Mouse (Mus musculus) erythroblast, embryonic 14.5 days (primary cell): ENCODE measurements around the gene Tshz2. TPM values are rescaled to one million over a fixed set of nuclear protein-coding genes. Genes with fewer than 3 reads are reported as not detected.

ENCODE experiments used
- H3K27me3 ChIP-seq: 2 replicates; pipeline ENCODE4 v1.6.1; 2012; ENCODE audit warnings: inconsistent platforms; ENCODE audit not compliant: control insufficient read depth
- H3K36me3 ChIP-seq: 2 replicates; pipeline ENCODE4 v1.6.1; 2012; ENCODE audit warnings: mild to moderate bottlenecking, inconsistent platforms; ENCODE audit not compliant: control insufficient read depth
- H3K4me1 ChIP-seq: 2 replicates; pipeline ENCODE4 v1.6.1; 2012; ENCODE audit warnings: inconsistent platforms; ENCODE audit not compliant: control insufficient read depth
- H3K4me3 ChIP-seq: replicated peaks from 2 replicates; pipeline ENCODE3; 2012; ENCODE audit warnings: moderate library complexity, mild to moderate bottlenecking, inconsistent platforms
- H3K9me3 ChIP-seq: 2 replicates; pipeline ENCODE4 v1.6.1; 2012; ENCODE audit warnings: low read length, inconsistent platforms, mixed read lengths; ENCODE audit not compliant: control insufficient read depth
- GATA1 ChIP-seq: IDR thresholded peaks from 2 replicates; pipeline ENCODE4 v1.6.1; 2012; ENCODE audit warnings: low read length, inconsistent platforms, mixed read lengths
- TAL1 ChIP-seq: IDR thresholded peaks from 3 replicates; pipeline ENCODE4 v1.6.1; 2012; ENCODE audit warnings: low read length, inconsistent platforms, mixed read lengths
- polyA plus RNA-seq: library from polyadenylated mRNA; stranded (reverse); fragments of >175 nt; gene quantifications from 2 replicates; pipeline ENCODE4 v1.2.3, GENCODE M21; 2012

Tshz2 gene
- polyA plus RNA-seq, 1 experiment: not detected

DNA sequence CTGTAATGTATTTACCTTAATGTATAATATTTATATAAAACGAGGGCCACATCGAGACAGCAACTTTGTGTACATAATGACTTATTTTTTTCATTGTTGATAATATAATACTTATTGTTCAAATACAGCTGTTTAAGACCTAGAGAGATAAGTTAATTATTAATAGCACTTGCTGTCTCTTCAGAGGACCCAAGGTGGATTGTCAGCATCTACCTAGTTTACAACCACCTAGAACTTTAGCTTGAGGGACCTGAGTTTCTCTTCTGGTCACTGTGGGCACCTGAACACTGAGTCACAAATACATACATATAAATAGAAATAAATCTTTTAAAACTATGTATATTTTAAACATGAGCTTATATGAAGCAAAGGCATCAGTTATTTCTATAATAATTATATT is 110.0 kb downstream of the Tshz2 start:
- Histone ChIP-seq H3K9me3 (peaks cover 16% of the 10 kb centered on the region), H3K4me3 (no peak overlapping the region), H3K36me3 (no peaks in the 10 kb centered on the region), H3K27me3 (no peaks in the 10 kb centered on the region), H3K4me1 (no peaks in the 10 kb centered on the region; the same call in 1 of the 2 replicates)
- TF ChIP-seq GATA1 (no peak), TAL1 (no peak)

DNA sequence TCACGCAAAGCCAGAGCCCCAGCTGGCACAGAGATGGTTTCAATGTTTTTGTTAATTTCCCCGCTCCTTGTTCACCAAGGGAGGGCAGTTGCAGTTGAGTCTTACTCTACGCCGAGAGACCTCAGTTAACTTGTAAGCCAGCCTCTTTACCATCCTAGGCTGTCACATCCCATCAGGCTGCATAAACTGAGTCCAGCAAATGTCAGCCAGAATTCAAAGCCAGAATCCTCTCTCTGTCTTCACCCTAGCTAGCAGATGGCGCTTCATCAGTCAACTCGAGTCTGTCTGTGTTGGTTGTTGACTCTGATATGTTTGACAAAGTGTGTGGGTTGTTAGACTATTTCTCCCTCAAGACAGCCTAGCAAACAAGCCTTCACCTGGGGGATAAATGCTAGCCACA is 110.5 kb downstream of the Tshz2 start:
- no peaks in the 10 kb centered on the region for H3K36me3 ChIP-seq
- TF ChIP-seq GATA1 (no peak), TAL1 (no peak)
- H3K9me3 ChIP-seq: peaks cover 17% of the 10 kb centered on the region
- no peak overlapping the region for H3K4me3 ChIP-seq
- H3K27me3 ChIP-seq: no peaks in the 10 kb centered on the region
- no peaks in the 10 kb centered on the region; the same call in 1 of the 2 replicates for H3K4me1 ChIP-seq

- TF ChIP-seq TAL1: no peak
- TF ChIP-seq GATA1: no peak
- Histone ChIP-seq H3K9me3 (peaks cover 17% of the 10 kb centered on the region), H3K36me3 (no peaks in the 10 kb centered on the region), H3K27me3 (no peaks in the 10 kb centered on the region), H3K4me1 (no peaks in the 10 kb centered on the region; the same call in 1 of the 2 replicates), H3K4me3 (no peak overlapping the region)
These were observed 111.1 kb downstream of the Tshz2 start for GRCm38 (mm10) chr2:169743910-169744309.

GRCm38 (mm10) chr2:169747114-169747642 is 114.4 kb downstream of the Tshz2 start:
- TF ChIP-seq TAL1 (no peak), GATA1 (no peak)
- H3K4me1 ChIP-seq: no peaks in the 10 kb centered on the region; the same call in 1 of the 2 replicates
- H3K4me3 ChIP-seq: no peak overlapping the region
- H3K27me3 ChIP-seq: no peaks in the 10 kb centered on the region
- peaks cover 10% of the 10 kb centered on the region; the same call in 1 of the 2 replicates for H3K9me3 ChIP-seq
- no peaks in the 10 kb centered on the region for H3K36me3 ChIP-seq

GRCm38 (mm10) chr2:169749331-169749945 is 116.6 kb downstream of the Tshz2 start:
- Histone ChIP-seq H3K27me3 (no peaks in the 10 kb centered on the region), H3K4me3 (no peak overlapping the region), H3K9me3 (peaks cover 21% of the 10 kb centered on the region), H3K36me3 (no peaks in the 10 kb centered on the region), H3K4me1 (no peaks in the 10 kb centered on the region; the same call in 1 of the 2 replicates)
- no peak for TF ChIP-seq GATA1
- TF ChIP-seq TAL1: no peak

GRCm38 (mm10) chr2:169750574-169751491 is 118.0 kb downstream of the Tshz2 start:
- TF ChIP-seq TAL1 (no peak), GATA1 (no peak)
- Histone ChIP-seq H3K4me1 (no peaks in the 10 kb centered on the region; the same call in 1 of the 2 replicates), H3K36me3 (no peaks in the 10 kb centered on the region), H3K4me3 (no peak overlapping the region), H3K9me3 (peaks cover 24% of the 10 kb centered on the region), H3K27me3 (no peaks in the 10 kb centered on the region)

DNA sequence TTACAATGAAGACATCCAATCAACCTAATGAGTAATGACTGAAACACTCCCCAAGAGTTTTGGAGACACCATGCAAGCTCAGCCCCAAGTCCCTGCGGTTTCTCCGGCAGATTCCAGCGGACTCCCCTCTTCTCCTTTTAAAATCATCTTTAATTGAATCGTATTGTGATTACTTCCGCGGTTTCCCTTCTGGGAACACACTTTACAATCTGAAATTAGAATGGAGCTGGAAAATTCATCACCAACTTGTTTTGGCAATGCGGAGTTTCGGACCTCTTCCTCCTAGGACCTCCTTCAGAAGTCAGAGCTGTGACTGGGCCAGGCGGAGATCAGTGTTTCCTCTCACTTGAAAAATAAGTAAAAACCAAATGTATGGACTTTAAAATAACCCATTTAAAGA is 119.3 kb downstream of the Tshz2 start:
- TF ChIP-seq GATA1 (no peak), TAL1 (no peak)
- Histone ChIP-seq H3K27me3 (no peaks in the 10 kb centered on the region), H3K9me3 (peaks cover 22% of the 10 kb centered on the region)

DNA sequence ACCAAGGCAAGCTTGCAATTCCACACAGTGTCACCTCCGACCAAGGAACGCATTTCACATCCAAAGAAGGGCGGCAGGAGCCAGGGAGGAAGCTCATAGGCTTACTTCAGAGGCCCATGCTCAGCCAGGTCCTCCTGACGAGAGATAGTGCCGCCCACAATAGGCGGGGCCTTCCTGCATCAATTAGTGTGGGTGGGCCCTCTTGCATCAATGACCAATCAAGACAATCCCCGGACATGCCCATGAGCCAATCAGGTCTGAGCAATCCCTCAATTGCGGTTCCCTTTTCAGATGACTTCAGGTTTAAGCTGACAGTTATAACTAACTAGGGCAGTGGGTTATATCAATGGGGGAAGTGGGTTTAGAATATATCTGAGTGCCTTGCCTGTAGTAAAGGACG is 120.6 kb downstream of the Tshz2 start:
- peaks cover 17% of the 10 kb centered on the region for H3K9me3 ChIP-seq
- no peaks in the 10 kb centered on the region for H3K4me1 ChIP-seq
- H3K4me3 ChIP-seq: no peak overlapping the region
- TF ChIP-seq GATA1: no peak
- no peak for TF ChIP-seq TAL1
- no peaks in the 10 kb centered on the region for H3K36me3 ChIP-seq
- H3K27me3 ChIP-seq: no peaks in the 10 kb centered on the region

More for the DNA sequence above, 119.3 kb downstream of the Tshz2 start:
- Histone ChIP-seq H3K36me3 (no peaks in the 10 kb centered on the region), H3K4me1 (no peaks in the 10 kb centered on the region), H3K4me3 (no peak overlapping the region)

DNA sequence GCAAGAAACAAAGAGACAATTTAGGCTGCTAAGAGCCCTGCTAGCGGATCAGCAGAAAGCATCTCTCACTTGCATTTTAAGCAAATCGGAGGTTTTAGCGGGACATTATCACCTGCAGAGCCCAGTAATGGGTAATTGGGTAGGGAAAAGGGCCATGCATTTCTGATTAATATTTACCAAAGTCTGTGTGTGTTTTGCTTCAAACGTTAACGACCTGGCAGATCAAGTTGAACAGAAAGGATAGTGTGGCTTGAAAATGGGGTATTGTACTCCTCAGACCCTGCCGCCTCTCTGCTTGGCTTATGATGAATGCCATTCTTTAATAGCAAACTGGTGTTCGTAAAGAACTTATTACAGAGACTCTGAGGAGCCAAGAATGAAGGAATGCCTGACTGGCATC is 122.3 kb downstream of the Tshz2 start:
- H3K4me1 ChIP-seq: no peaks in the 10 kb centered on the region
- no peaks in the 10 kb centered on the region for H3K36me3 ChIP-seq
- H3K4me3 ChIP-seq: no peak overlapping the region
- H3K9me3 ChIP-seq: peaks cover 25% of the 10 kb centered on the region
- no peak for TF ChIP-seq TAL1
- no peak for TF ChIP-seq GATA1
- H3K27me3 ChIP-seq: no peaks in the 10 kb centered on the region
